Mouse (Mus musculus) liver, embryonic 14 days (tissue): Measurements from ENCODE around the gene Svs3a. TPM values are rescaled to one million over a fixed set of nuclear protein-coding genes. Genes with fewer than 3 reads are reported as not detected.

Experiments used
- polyA plus RNA-seq: library from polyadenylated mRNA; depleted of rRNA; stranded (reverse); fragments of >200 nt; gene quantifications from 2 replicates; pipeline ENCODE4 v1.2.3, GENCODE M21; 2012; rRNA removed

Gene Svs3a
- not detected in 2 replicates for polyA plus RNA-seq

GRCm38 (mm10) chr2:164288968-164289367 lies at the start of gene Svs3a:
Gene Svs3a (plus strand): TSS chr2:164289268.

GRCm38 (mm10) chr2:164256540-164256939 lies 32.5 kb upstream of the Svs3a start, which contains the start of gene Svs3b:
Gene Svs3b (minus strand): TSS chr2:164256640.

GRCm38 (mm10) chr2:164278359-164278758 lies 10.7 kb upstream of the Svs3a start, which contains the start of gene Svs4:
Gene Svs4 (minus strand): TSS chr2:164278459.

GRCm38 (mm10) chr2:164316451-164316850 lies 27.4 kb downstream of the Svs3a start, which contains the start of gene Svs6:
Gene Svs6 (plus strand): TSS chr2:164316751.

GRCm38 (mm10) chr2:164332440-164332839 lies 43.4 kb downstream of the Svs3a start, which contains the start of gene Svs5:
Gene Svs5 (plus strand): TSS chr2:164332740.

Other genes with a start within 250 kb of the Svs3a start
- 11.5 and 12.1 TPM in 2 replicates for gene Stk4, start 218.9 kb upstream of the Svs3a start, polyA plus RNA-seq
- 10.0 and 12.8 TPM in 2 replicates for gene Tomm34, start 218.1 kb upstream of the Svs3a start, polyA plus RNA-seq
- gene Kcns1, start 118.2 kb upstream of the Svs3a start, polyA plus RNA-seq: 0.01 TPM in 1 of 2 replicates, not detected in the other
- gene Wfdc5, start 106.5 kb upstream of the Svs3a start, polyA plus RNA-seq: not detected in 2 replicates
- not detected in 2 replicates for gene Wfdc12, start 98.7 kb upstream of the Svs3a start, polyA plus RNA-seq
- gene Wfdc15a, start 89.1 kb upstream of the Svs3a start, polyA plus RNA-seq: not detected in 2 replicates
- gene Wfdc15b, start 67.6 kb upstream of the Svs3a start, polyA plus RNA-seq: 0.12 TPM in 1 of 2 replicates, not detected in the other
- gene Svs2, start 50.8 kb upstream of the Svs3a start, polyA plus RNA-seq: not detected in 2 replicates
- gene Svs3b, start 32.6 kb upstream of the Svs3a start, polyA plus RNA-seq: not detected in 2 replicates
- gene Svs4, start 10.8 kb upstream of the Svs3a start, polyA plus RNA-seq: not detected in 2 replicates
- gene Svs6, start 27.5 kb downstream of the Svs3a start, polyA plus RNA-seq: not detected in 2 replicates
- gene Svs5, start 43.5 kb downstream of the Svs3a start, polyA plus RNA-seq: not detected in 2 replicates
- gene Slpi, start 99.8 kb downstream of the Svs3a start, polyA plus RNA-seq: 8.6 and 9.0 TPM in 2 replicates
- gene Rbpjl, start 113.9 kb downstream of the Svs3a start, polyA plus RNA-seq: 0.07 TPM in 1 of 2 replicates, not detected in the other
- 0.06 and 0.24 TPM in 2 replicates for gene Matn4, start 115.9 kb downstream of the Svs3a start, polyA plus RNA-seq
- gene Sdc4, start 154.6 kb downstream of the Svs3a start, polyA plus RNA-seq: 10.9 and 13.1 TPM in 2 replicates
- gene Sys1, start 167.7 kb downstream of the Svs3a start, polyA plus RNA-seq: 13.3 and 16.2 TPM in 2 replicates
- gene Gm20458, start 171.7 kb downstream of the Svs3a start, polyA plus RNA-seq: 0.15 and 0.50 TPM in 2 replicates
- gene Trp53tg5, start 184.5 kb downstream of the Svs3a start, polyA plus RNA-seq: not detected in 2 replicates
- 5.0 and 5.1 TPM in 2 replicates for gene Dbndd2, start 196.8 kb downstream of the Svs3a start, polyA plus RNA-seq
- 16.7 and 21.2 TPM in 2 replicates for gene Pigt, start 208.3 kb downstream of the Svs3a start, polyA plus RNA-seq